Mouse (Mus musculus) kidney, adult 2 months (tissue): ENCODE results near the gene Csgalnact2. TPM values are rescaled to one million over a fixed set of nuclear protein-coding genes. Genes with fewer than 3 reads are reported as not detected.

Experiments
- DNase-seq: peaks from one replicate; pipeline ENCODE4 v3.0.0; 2021
- H3K27ac ChIP-seq: fragments of 200-500 bp; 2 replicates; pipeline ENCODE4 v1.5.1; 2012; ENCODE audit warnings: low read depth, low read length, control low read depth, inconsistent platforms; ENCODE audit not compliant: insufficient read depth
- H3K27me3 ChIP-seq: fragments of 200-500 bp; replicated peaks from 2 replicates; pipeline ENCODE4 v1.6.1; 2012; ENCODE audit warnings: mild to moderate bottlenecking, moderate library complexity, low read length, inconsistent platforms; ENCODE audit not compliant: control insufficient read depth, insufficient read depth
- H3K36me3 ChIP-seq: fragments of 200-500 bp; 2 replicates; pipeline ENCODE4 v1.6.1; 2012; ENCODE audit warnings: mild to moderate bottlenecking, moderate library complexity, low read length, inconsistent platforms; ENCODE audit not compliant: control insufficient read depth, insufficient read depth
- H3K4me1 ChIP-seq: fragments of 200-500 bp; 2 replicates; pipeline ENCODE4 v1.6.1; 2011; ENCODE audit warnings: low read length; ENCODE audit not compliant: control insufficient read depth, insufficient read depth
- H3K4me3 ChIP-seq: fragments of 200-500 bp; 2 replicates; pipeline ENCODE4 v1.5.1; 2011; ENCODE audit warnings: mild to moderate bottlenecking, low read depth, low read length, control low read depth; ENCODE audit not compliant: insufficient read depth
- CTCF ChIP-seq: fragments of 200-500 bp; conservative IDR thresholded peaks from 2 replicates; pipeline ENCODE4 v1.5.1; 2011; ENCODE audit warnings: low read depth, mild to moderate bottlenecking, control low read depth, low read length, moderate library complexity, mixed read lengths; ENCODE audit not compliant: insufficient read depth, insufficient read length
- POLR2A ChIP-seq: fragments of 200-500 bp; IDR thresholded peaks from one replicate; pipeline ENCODE4 v1.6.1; 2011; ENCODE audit warnings: low read depth, low read length, control low read depth
- WGBS: fragments of 180-500 bp; shearing (Covaris S2); methylation state at CpG from one replicate; pipeline ENCODE4 v1.1.7; 2018; 5-methylcytosine and 5-hydroxymethylcytosine counted together
- polyA plus RNA-seq: library from polyadenylated mRNA; depleted of rRNA; stranded (reverse); fragments of >200 nt; gene quantifications from 2 replicates; pipeline ENCODE4 v1.2.3, GENCODE M21; 2012

Gene Csgalnact2
- polyA plus RNA-seq, 1 experiment = 4.7 TPM

DNA sequence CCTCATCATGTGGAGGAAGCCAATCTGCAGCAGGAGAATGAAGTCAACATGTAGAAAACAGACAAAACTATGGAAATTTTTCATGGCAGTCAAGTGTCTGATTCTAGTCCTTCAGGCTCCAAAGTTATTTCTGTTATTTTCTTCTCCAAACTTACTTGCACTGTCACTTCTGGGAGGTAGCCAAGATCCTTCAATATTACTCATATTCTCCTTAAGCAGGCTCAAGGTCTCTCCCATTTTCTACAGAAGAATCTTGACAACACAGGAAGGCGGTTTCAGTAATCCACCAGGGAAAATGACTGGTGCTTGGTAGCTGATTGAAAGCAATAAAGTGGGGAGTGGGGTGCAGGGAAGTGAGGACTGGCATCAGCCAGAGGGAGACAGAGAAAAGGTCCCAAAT, 16.2 kb downstream of the Csgalnact2 start:
- WGBS = 85% methylated on average over 1 of the region's 1 CpGs
- Histone ChIP-seq H3K4me1 (no peaks in the 10 kb centered on the region; the same call in 1 of the 2 replicates), H3K27ac (no peak overlapping the region), H3K4me3 (no peak overlapping the region), H3K36me3 (no peaks in the 10 kb centered on the region; the same call in none of the 2 replicates), H3K27me3 (no peaks in the 10 kb centered on the region; the same call in 1 of the 2 replicates)
- no peak for DNase-seq
- TF ChIP-seq CTCF (no peak), POLR2A (no peak)

DNA sequence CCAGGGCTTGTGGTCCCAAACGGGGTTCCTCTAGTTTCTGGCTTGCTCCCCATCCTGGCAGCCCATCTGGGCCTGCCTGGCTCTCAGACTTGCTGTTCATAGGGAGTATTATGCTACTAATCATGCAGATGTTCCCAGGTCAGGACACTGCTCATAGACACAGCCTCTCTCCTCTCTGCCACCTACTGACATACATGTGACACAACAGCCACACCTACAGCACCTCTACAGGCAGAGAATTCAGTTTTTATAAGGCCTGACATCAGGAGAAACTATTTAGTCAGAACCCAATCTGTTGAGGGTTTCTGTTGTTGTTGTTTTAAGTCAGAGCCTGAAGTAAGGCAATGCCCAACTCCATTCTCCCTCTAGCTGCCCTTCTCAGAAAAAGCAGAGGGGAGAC, 27.1 kb downstream of the Csgalnact2 start:
- DNase-seq = no peak
- TF ChIP-seq POLR2A = no peak
- TF ChIP-seq CTCF = no peak
- WGBS = 73% methylated on average over 1 of the region's 1 CpGs
- Histone ChIP-seq H3K4me1 (no peaks in the 10 kb centered on the region), H3K27me3 (no peaks in the 10 kb centered on the region), H3K4me3 (no peak overlapping the region), H3K27ac (no peak overlapping the region), H3K36me3 (no peaks in the 10 kb centered on the region; the same call in 1 of the 2 replicates)

- peak; percentile 19 for DNase-seq
- TF ChIP-seq POLR2A (no peak), CTCF (0 out of 2 replicates have a peak, but pooled peaks have one; percentile 14)
These were observed 39.6 kb downstream of the Csgalnact2 start for GRCm38 (mm10) chr6:118099311-118099802.

GRCm38 (mm10) chr6:118097765-118098365, 41.1 kb downstream of the Csgalnact2 start:
- Histone ChIP-seq H3K27me3 (no peaks in the 10 kb centered on the region), H3K27ac (no peak overlapping the region), H3K36me3 (no peaks in the 10 kb centered on the region), H3K4me3 (no peak overlapping the region), H3K4me1 (no peaks in the 10 kb centered on the region)
- WGBS = 64% methylated on average over 8 of the region's 8 CpGs
- no peak for TF ChIP-seq CTCF
- no peak for TF ChIP-seq POLR2A
- DNase-seq = peak; percentile 46

More at GRCm38 (mm10) chr6:118099311-118099802, 39.6 kb downstream of the Csgalnact2 start:
- Histone ChIP-seq H3K36me3 (no peaks in the 10 kb centered on the region), H3K4me3 (no peak overlapping the region), H3K27ac (no peak overlapping the region), H3K4me1 (no peaks in the 10 kb centered on the region), H3K27me3 (no peaks in the 10 kb centered on the region)
- 28% methylated on average over 2 of the region's 2 CpGs for WGBS

GRCm38 (mm10) chr6:118090827-118091226, 48.1 kb downstream of the Csgalnact2 start:
- Histone ChIP-seq H3K4me3 (no peak overlapping the region), H3K36me3 (no peaks in the 10 kb centered on the region), H3K27ac (no peak overlapping the region), H3K27me3 (no peaks in the 10 kb centered on the region), H3K4me1 (no peaks in the 10 kb centered on the region)
- 60% methylated on average over 9 of the region's 9 CpGs for WGBS
- TF ChIP-seq CTCF (no peak), POLR2A (no peak)
- DNase-seq = no peak

DNA sequence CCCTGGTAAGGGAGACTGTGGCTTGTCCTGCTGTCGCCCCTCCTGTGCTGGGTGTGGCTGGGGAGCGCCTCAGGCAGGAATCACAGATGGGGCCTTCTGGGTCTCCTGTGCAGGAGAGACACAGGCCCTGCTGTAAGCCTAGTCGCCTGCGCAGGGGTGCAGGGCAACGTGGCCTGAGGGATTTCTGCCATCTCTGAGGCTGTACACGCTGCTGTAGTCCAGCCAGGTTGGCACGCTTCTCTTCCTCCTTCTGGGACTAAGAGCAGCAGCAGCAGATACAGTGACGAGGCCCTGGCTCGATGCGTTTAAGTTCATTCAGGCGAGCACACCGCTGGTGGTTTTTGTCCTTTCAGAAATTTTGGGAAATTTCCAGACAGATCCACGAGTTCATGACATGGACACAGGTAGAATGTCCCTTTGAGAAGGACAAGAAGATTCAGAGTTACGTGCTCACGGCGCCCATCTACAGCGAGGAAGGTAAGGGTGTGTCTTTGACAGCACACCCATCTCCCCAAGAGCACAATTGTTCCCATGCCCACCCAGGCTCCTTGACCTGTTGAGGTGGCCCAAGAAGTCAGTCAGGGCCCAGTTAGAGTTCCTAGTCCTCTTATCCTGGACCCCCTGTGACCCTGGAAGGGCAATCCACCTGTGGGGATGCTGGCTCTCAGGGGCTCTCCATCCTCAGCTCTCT, 50.0 kb downstream of the Csgalnact2 start:
- no peak overlapping the region for H3K4me3 ChIP-seq
- 81% methylated on average over 17 of the region's 17 CpGs for WGBS
- TF ChIP-seq CTCF (no peak), POLR2A (no peak)
- DNase-seq = no peak
- H3K27me3 ChIP-seq = no peaks in the 10 kb centered on the region
- H3K36me3 ChIP-seq = no peaks in the 10 kb centered on the region
- H3K4me1 ChIP-seq = no peaks in the 10 kb centered on the region
- H3K27ac ChIP-seq = no peak overlapping the region

DNA sequence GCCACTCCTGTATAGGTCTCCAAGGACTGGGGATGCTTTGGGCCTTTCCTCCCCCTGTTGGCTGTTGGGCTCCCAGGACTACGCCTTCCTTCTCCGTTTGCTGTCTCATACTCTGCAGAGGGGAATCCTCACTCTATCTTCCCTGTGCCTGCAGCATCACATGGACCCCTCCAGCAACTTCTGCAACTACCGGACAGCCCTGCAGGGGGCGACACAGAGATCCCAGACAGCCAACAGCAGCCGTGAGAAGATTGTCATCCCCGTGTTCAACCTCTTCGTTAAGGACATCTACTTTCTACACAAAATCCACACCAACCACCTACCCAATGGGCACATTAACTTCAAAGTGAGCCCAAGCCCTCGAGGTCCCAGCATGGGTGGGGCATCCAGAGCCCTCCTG, 51.0 kb downstream of the Csgalnact2 start:
- TF ChIP-seq CTCF = 0 out of 2 replicates have a peak, but pooled peaks have one; percentile 2
- no peak for TF ChIP-seq POLR2A
- Histone ChIP-seq H3K27ac (no peak overlapping the region), H3K27me3 (no peaks in the 10 kb centered on the region), H3K36me3 (no peaks in the 10 kb centered on the region), H3K4me3 (no peak overlapping the region), H3K4me1 (no peaks in the 10 kb centered on the region)
- WGBS = 63% methylated on average over 8 of the region's 8 CpGs
- DNase-seq = no peak
